Mouse (Mus musculus): ENCODE data around the gene Dhrs7c. TPM values are rescaled to one million over a fixed set of nuclear protein-coding genes. Genes with fewer than 3 reads are reported as not detected.

The Dhrs7c gene
- polyA plus RNA-seq, 1 experiment: 7.9 TPM

DNA sequence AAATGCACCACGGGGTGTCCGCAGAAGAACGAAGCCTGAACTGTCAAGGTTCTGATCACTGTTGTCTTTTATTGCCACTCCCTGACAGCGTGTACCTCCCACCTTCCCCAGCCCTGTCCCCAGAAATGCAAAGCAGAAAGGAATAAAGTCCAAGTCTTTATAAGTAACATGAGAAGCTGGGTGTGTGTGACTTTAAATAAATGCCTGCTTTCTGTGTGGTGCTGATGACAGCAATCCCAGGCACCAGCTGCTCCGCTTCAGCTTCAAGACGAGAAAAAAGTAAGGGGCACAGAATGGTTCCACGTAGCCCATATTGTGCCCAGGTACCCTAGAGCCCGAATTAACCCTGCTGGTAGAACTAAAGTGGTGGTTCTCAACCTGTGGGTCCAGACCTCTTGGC lies 3.2 kb downstream of the Dhrs7c start:
- no peak for DNase-seq
- no peak for TF ChIP-seq POLR2A (IDR thresholded peaks at IDR 0.05; ENCODE audit: borderline replicate concordance, extremely low read depth, low read depth, low read length)
- TF ChIP-seq CTCF (IDR thresholded peaks at IDR 0.05; ENCODE audit: insufficient read depth, low read length): no peak
- Histone ChIP-seq H3K4me1 (ENCODE audit: control insufficient read depth, insufficient read depth, low read length) (no peaks in the 10 kb centered on the region), H3K4me3 (replicated peaks; ENCODE audit: extremely low read depth, low read depth, low read length) (no peak overlapping the region)
- WGBS: 60% methylated on average over 8 of the region's 8 CpGs

DNA sequence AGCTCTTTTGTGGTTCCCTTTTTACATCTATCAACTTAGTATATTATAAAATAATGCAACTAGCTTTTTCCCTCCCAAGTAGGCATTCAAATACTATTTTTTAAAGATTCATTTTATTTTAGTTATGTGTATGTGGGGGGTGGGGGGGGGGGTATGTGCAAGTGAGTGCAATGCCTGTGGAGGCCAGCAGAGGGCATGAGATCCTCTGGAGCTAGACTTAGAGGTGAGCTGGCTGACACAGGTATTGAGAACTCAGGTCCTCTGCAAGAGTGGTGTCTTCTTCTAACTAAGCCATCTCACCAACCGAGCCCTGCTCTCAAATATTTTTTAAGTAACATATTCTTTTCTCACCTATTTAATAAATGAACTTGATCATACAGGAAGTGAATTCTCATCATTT lies 7.6 kb downstream of the Dhrs7c start:
- WGBS: 97% methylated on average over 1 of the region's 1 CpGs
- Histone ChIP-seq H3K4me1 (ENCODE audit: control insufficient read depth, insufficient read depth, low read length) (no peaks in the 10 kb centered on the region), H3K4me3 (replicated peaks; ENCODE audit: extremely low read depth, low read depth, low read length) (no peak overlapping the region)
- TF ChIP-seq CTCF (IDR thresholded peaks at IDR 0.05; ENCODE audit: insufficient read depth, low read length): 0 out of 2 replicates have a peak, but pooled peaks have one; percentile 14
- TF ChIP-seq POLR2A (IDR thresholded peaks at IDR 0.05; ENCODE audit: borderline replicate concordance, extremely low read depth, low read depth, low read length): no peak
- DNase-seq: no peak

DNA sequence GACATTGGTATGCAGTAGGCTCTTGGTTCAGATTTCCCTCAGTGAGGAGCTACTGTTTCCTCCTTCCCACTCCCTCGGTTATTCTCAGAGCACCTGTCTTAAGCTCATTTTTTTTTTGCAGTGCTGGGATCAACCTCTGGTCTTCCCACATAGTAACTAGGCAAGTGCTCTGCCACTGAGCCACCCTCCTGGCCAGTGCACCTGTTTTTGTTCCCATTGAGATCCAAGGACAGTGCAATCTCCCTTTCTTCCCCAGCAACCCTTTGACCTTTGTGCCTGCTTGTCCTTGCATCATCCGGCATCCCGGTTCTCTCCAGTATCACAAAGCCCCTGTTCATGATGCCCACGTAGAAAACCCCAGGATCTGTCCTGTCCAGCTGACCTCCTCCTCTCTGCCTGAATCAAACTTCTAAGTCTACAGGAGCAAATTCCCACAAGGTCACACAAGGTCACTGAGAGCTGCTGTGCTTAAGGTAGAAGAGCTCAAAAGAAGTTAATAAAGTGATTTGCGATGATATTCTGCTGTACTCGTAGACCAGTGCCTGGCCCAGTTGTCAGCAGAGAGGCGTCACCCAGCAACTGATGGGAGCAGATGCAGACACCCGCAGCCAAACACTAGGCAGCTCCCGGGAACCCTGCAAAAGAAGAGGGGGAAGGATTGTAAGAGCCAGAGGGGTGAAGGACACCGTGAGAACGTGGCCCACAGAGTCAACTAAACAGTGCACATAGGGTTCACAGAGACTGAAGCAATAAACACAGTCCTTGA lies 9.0 kb downstream of the Dhrs7c start:
- no peak overlapping the region for H3K4me3 ChIP-seq (replicated peaks; ENCODE audit: extremely low read depth, low read depth, low read length)
- no peak for DNase-seq
- TF ChIP-seq POLR2A (IDR thresholded peaks at IDR 0.05; ENCODE audit: borderline replicate concordance, extremely low read depth, low read depth, low read length): no peak
- TF ChIP-seq CTCF (IDR thresholded peaks at IDR 0.05; ENCODE audit: insufficient read depth, low read length): no peak
- 78% methylated on average over 11 of the region's 11 CpGs for WGBS
- H3K4me1 ChIP-seq (ENCODE audit: control insufficient read depth, insufficient read depth, low read length): no peaks in the 10 kb centered on the region

DNA sequence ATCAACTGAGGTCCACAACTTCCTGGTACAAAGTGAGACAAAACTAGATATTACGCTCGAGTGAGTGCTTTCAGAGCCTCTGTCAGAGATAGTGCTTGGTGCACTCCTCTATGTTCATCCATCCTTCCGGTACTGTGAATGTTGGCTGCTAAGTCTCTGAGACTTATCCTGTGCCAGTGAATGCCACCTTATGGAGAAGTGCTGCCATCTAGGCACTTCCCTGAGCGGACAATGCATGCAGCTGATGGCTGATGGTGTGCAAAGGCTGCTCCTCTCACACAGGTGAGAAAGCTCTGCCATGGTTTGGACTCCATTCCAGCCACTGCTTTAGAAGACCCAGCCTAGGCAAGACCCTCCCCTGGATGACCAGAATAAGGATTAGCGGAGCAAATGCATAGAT lies 10.1 kb downstream of the Dhrs7c start:
- WGBS: 74% methylated on average over 5 of the region's 5 CpGs
- no peak for DNase-seq
- Histone ChIP-seq H3K4me1 (ENCODE audit: control insufficient read depth, insufficient read depth, low read length) (no peaks in the 10 kb centered on the region), H3K4me3 (replicated peaks; ENCODE audit: extremely low read depth, low read depth, low read length) (no peak overlapping the region)
- TF ChIP-seq POLR2A (IDR thresholded peaks at IDR 0.05; ENCODE audit: borderline replicate concordance, extremely low read depth, low read depth, low read length) (no peak), CTCF (IDR thresholded peaks at IDR 0.05; ENCODE audit: insufficient read depth, low read length) (no peak)

DNA sequence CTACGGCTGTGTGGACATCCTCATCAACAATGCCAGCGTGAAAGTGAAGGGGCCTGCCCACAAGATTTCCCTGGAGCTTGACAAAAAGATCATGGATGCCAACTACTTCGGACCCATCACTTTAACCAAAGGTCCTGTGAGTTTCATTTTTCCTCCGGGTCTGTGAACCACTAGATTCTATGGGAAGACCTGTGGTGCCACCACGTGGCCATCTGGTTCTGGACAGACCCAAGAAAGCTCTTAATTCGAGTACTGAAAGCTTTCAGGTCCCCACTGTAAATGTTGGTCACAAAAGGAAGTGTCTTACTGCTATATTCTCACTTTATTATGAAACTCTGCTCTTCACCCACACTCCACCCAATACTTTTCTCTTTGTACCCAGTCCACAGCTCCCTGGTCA lies 13.5 kb downstream of the Dhrs7c start:
- TF ChIP-seq CTCF (IDR thresholded peaks at IDR 0.05; ENCODE audit: insufficient read depth, low read length) (no peak), POLR2A (IDR thresholded peaks at IDR 0.05; ENCODE audit: borderline replicate concordance, extremely low read depth, low read depth, low read length) (no peak)
- DNase-seq: no peak
- Histone ChIP-seq H3K4me3 (replicated peaks; ENCODE audit: extremely low read depth, low read depth, low read length) (no peak overlapping the region), H3K4me1 (ENCODE audit: control insufficient read depth, insufficient read depth, low read length) (no peaks in the 10 kb centered on the region)
- 63% methylated on average over 6 of the region's 6 CpGs for WGBS

DNA sequence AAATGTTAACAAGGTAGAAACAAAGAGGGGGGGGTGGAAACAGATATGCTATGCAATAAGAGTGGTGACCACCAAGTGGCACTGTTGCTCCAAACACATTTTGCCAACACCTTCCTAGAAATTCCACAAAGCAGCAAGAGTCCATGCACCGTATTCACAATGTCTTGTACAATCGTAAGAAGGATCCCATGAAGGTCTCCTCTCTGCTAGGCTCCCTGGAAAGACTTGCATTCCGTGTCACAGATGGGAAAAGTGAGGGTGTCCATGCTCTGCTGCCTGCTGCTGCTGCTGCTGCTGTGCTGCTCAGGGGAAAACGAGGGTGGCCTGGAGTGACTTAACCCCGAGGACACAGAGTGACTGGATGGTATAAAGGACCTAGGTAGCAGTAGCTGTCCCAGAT lies 21.6 kb downstream of the Dhrs7c start:
- TF ChIP-seq CTCF (IDR thresholded peaks at IDR 0.05; ENCODE audit: insufficient read depth, low read length) (peak; percentile 38; the same call in 1 of the 2 replicates), POLR2A (IDR thresholded peaks at IDR 0.05; ENCODE audit: borderline replicate concordance, extremely low read depth, low read depth, low read length) (no peak)
- no peak overlapping the region for H3K4me3 ChIP-seq (replicated peaks; ENCODE audit: extremely low read depth, low read depth, low read length)
- H3K4me1 ChIP-seq (ENCODE audit: control insufficient read depth, insufficient read depth, low read length): no peaks in the 10 kb centered on the region
- WGBS: 8% methylated on average over 5 of the region's 5 CpGs
- DNase-seq: peak; percentile 37

DNA sequence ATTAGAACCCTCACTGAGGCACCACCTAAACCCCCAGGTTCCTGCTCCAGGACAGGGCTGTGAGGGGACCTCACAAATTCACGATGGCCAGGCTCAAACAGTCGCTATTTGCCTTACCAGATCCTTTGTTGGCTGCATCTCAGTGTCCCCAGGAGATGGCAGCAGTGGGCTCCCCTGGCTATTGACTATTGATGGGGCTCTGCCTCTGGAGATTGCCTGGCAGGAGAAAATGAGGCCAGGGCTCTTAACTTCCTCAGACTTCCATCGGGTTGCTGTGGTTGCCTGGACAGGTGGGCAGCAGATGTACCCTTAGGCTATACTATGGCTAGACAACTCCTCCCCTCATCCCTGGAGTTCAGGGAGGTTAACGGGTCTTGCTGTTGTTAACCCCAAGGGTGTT lies 22.2 kb downstream of the Dhrs7c start:
- TF ChIP-seq POLR2A (IDR thresholded peaks at IDR 0.05; ENCODE audit: borderline replicate concordance, extremely low read depth, low read depth, low read length) (no peak), CTCF (IDR thresholded peaks at IDR 0.05; ENCODE audit: insufficient read depth, low read length) (peak; percentile 62)
- peak; percentile 55 for DNase-seq
- H3K4me1 ChIP-seq (ENCODE audit: control insufficient read depth, insufficient read depth, low read length): no peaks in the 10 kb centered on the region
- no peak overlapping the region for H3K4me3 ChIP-seq (replicated peaks; ENCODE audit: extremely low read depth, low read depth, low read length)
- 32% methylated on average over 4 of the region's 4 CpGs for WGBS

DNA sequence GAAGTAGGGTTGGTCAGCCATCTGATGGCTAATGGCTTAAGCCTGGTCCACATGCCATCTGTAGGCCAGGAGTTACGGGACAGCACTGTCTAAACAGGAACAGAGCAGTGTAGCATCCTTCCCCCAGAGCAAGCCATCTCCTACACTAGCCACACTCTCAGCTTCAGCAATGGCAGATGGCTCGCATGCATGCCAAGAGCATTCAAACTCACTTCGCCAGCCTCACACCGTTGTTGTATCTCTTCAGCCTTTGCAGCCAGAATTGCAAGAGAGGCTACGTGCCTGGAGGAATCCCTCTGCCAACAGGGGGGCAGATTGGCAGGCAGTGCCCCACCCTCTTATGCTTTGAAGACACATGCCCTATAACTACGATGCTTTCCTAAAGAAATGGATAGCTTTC lies 23.6 kb downstream of the Dhrs7c start:
- H3K4me1 ChIP-seq (ENCODE audit: control insufficient read depth, insufficient read depth, low read length): no peaks in the 10 kb centered on the region
- DNase-seq: no peak
- WGBS: 86% methylated on average over 6 of the region's 6 CpGs
- no peak overlapping the region for H3K4me3 ChIP-seq (replicated peaks; ENCODE audit: extremely low read depth, low read depth, low read length)
- TF ChIP-seq CTCF (IDR thresholded peaks at IDR 0.05; ENCODE audit: insufficient read depth, low read length) (no peak), POLR2A (IDR thresholded peaks at IDR 0.05; ENCODE audit: borderline replicate concordance, extremely low read depth, low read depth, low read length) (no peak)

DNA sequence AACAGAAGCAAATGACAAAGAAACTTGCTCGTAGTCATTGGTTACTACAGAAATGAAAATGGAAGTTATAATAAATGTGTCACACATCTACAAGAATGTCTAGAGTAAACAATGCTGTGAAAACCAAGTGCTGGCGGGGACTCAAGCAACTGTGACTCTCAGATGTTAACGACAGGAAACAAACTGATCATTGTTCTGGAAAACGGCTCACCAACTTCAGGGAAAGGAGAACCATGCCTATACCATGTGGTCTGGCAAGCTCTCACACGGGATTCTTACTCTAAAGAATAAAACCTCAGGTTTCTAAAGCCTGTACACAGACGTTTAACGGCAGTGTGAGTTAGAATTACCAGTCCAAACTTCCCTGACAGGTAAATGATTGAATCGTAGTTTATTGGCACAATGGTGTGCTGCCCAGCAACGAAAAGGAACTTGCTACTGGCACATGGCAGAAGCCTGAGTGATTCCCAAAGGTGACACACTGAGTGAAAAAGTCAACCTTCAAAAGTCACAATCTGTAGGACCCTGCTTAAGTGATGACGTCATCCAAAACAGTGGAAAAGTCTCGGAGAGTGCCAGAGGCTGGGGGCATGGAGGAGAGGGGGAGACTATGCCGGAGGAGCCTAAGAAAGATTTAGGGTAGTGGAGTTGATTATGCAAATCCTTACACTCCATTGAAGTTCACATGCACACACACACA lies 30.5 kb downstream of the Dhrs7c start:
- TF ChIP-seq CTCF (IDR thresholded peaks at IDR 0.05; ENCODE audit: insufficient read depth, low read length) (no peak), POLR2A (IDR thresholded peaks at IDR 0.05; ENCODE audit: borderline replicate concordance, extremely low read depth, low read depth, low read length) (no peak)
- Histone ChIP-seq H3K4me3 (replicated peaks; ENCODE audit: extremely low read depth, low read depth, low read length) (no peak overlapping the region), H3K4me1 (ENCODE audit: control insufficient read depth, insufficient read depth, low read length) (peaks cover 4% of the 10 kb centered on the region)
- 13% methylated on average over 12 of the region's 12 CpGs for WGBS
- no peak for DNase-seq

DNA sequence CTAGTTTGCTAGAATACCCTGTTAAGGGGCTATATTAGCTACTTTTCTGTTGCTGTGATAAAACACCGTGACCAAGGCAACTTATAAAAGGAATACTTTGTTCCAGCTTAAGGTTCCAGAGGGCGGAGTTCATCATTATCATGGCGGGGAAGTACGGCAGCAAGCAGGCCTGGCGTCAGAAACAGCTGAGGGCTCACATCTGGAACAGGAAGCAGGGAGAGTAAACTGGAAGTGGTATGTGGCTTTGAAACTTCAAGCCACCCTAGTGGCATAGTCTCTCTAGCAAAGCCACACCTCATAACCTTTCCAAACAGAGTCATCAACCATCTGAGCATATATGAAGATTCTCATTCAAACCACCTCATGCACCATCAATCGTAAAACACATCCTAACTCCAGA lies 31.5 kb downstream of the Dhrs7c start:
- no peak for DNase-seq
- no peak for TF ChIP-seq CTCF (IDR thresholded peaks at IDR 0.05; ENCODE audit: insufficient read depth, low read length)
- TF ChIP-seq POLR2A (IDR thresholded peaks at IDR 0.05; ENCODE audit: borderline replicate concordance, extremely low read depth, low read depth, low read length): no peak
- WGBS: 69% methylated on average over 6 of the region's 6 CpGs
- H3K4me3 ChIP-seq (replicated peaks; ENCODE audit: extremely low read depth, low read depth, low read length): no peak overlapping the region
- H3K4me1 ChIP-seq (ENCODE audit: control insufficient read depth, insufficient read depth, low read length): peaks cover 4% of the 10 kb centered on the region

All from lung, adult 2 months (tissue).